Mouse (Mus musculus): Measurements from ENCODE around the gene Gpank1.
A peak's percentile ranks its signal among the peaks of the same experiment; 100 is the strongest.
"Not testable (repeated sequence)": the region's sequence is repeated elsewhere in the genome, so short reads cannot be mapped to it uniquely, and the experiment has no call there.

Gene Gpank1

GRCm38 (mm10) chr17:35100196-35100765, 21.0 kb upstream of the Gpank1 start:
- no peak for DNase-seq

- DNase-seq, result no peak
Observed at GRCm38 (mm10) chr17:35101161-35101560, 20.1 kb upstream of the Gpank1 start.

GRCm38 (mm10) chr17:35102299-35102698, 19.0 kb upstream of the Gpank1 start:
- DNase-seq, result no peak

GRCm38 (mm10) chr17:35103221-35103690, 18.0 kb upstream of the Gpank1 start:
- DNase-seq, result no peak

- no peak for DNase-seq
Observed at GRCm38 (mm10) chr17:35104079-35104478, 17.2 kb upstream of the Gpank1 start.

- no peak for DNase-seq
Observed at GRCm38 (mm10) chr17:35104754-35105153, 16.5 kb upstream of the Gpank1 start.

GRCm38 (mm10) chr17:35105740-35106389, 15.4 kb upstream of the Gpank1 start:
- peak; percentile 68 for DNase-seq

GRCm38 (mm10) chr17:35106522-35106921, 14.7 kb upstream of the Gpank1 start:
- no peak for DNase-seq

GRCm38 (mm10) chr17:35108097-35108496, 13.2 kb upstream of the Gpank1 start, which contains the start of gene Ly6g5c:
TSS of gene Ly6g5c (plus strand) at chr17:35108279.
- no peak for DNase-seq

- DNase-seq, result no peak
Observed at GRCm38 (mm10) chr17:35111774-35112173, 9.5 kb upstream of the Gpank1 start.

- peak; percentile 77 for DNase-seq
Observed at GRCm38 (mm10) chr17:35115046-35116019, 5.9 kb upstream of the Gpank1 start, which contains the start of gene Ly6g5b. TSS of gene Ly6g5b (minus strand) at chr17:35115428.

GRCm38 (mm10) chr17:35120745-35121142, 511 bp upstream of the Gpank1 start:
- no peak for DNase-seq

GRCm38 (mm10) chr17:35121871-35122303, 632 bp downstream of the Gpank1 start, which contains the start of gene Csnk2b:
TSS of gene Csnk2b (minus strand) at chr17:35122053.
- peak; percentile 67 for DNase-seq

GRCm38 (mm10) chr17:35123287-35123686, 2.0 kb downstream of the Gpank1 start:
- DNase-seq, result not testable (repeated sequence)

- DNase-seq, result not testable (repeated sequence)
Observed at GRCm38 (mm10) chr17:35124261-35124896, 3.1 kb downstream of the Gpank1 start.

- no peak for DNase-seq
Observed at GRCm38 (mm10) chr17:35125081-35125480, 3.8 kb downstream of the Gpank1 start.

GRCm38 (mm10) chr17:35125578-35125977, 4.3 kb downstream of the Gpank1 start:
- DNase-seq, result no peak

- peak; percentile 89 for DNase-seq
Observed at GRCm38 (mm10) chr17:35126206-35126611, 5.0 kb downstream of the Gpank1 start, which contains the start of gene D17H6S53E. TSS of gene D17H6S53E (plus strand) at chr17:35126373.

GRCm38 (mm10) chr17:35127017-35127416, 5.8 kb downstream of the Gpank1 start:
- no peak for DNase-seq

GRCm38 (mm10) chr17:35128996-35129395, 7.7 kb downstream of the Gpank1 start:
- DNase-seq, result no peak

GRCm38 (mm10) chr17:35131038-35131437, 9.8 kb downstream of the Gpank1 start:
- no peak for DNase-seq

GRCm38 (mm10) chr17:35131500-35132173, 10.4 kb downstream of the Gpank1 start, which contains the start of gene Apom:
TSS of gene Apom (minus strand) at chr17:35132050.
- no peak for DNase-seq

Measured in thymus, postnatal 4 days (tissue).